Mouse (Mus musculus) lung, embryonic 14.5 days (tissue): ENCODE measurements around the gene Tcf7l1. TPM values are rescaled to one million over a fixed set of nuclear protein-coding genes. Genes with fewer than 3 reads are reported as not detected.
"Not testable (repeated sequence)": the region's sequence is repeated elsewhere in the genome, so short reads cannot be mapped to it uniquely, and the experiment has no call there.

Experiments used
- ATAC-seq: fragments of 200-750 bp; cut with Nextera tagmentation; 2 replicates; pipeline ENCODE4 v1.8.0; 2017; ENCODE audit warnings: mild to moderate bottlenecking, moderate TSS enrichment, moderate library complexity; ENCODE audit not compliant: insufficient read depth
- DNase-seq: peaks from one replicate; pipeline ENCODE4 v3.0.0-alpha.2; 2015
- H3K27ac ChIP-seq: fragments of 300-500 bp; sonication (generic); 2 replicates; pipeline ENCODE4 v1.5.1; 2014; ENCODE audit warnings: low read depth, mild to moderate bottlenecking, moderate library complexity
- H3K27me3 ChIP-seq: fragments of 300-500 bp; sonication (generic); 2 replicates; pipeline ENCODE4 v1.6.1; 2014; ENCODE audit warnings: low read length, control low read depth; ENCODE audit not compliant: insufficient read depth
- H3K36me3 ChIP-seq: fragments of 300-500 bp; sonication (generic); 2 replicates; pipeline ENCODE4 v1.6.1; 2014; ENCODE audit warnings: control low read depth; ENCODE audit not compliant: insufficient read depth
- H3K4me1 ChIP-seq: fragments of 300-500 bp; sonication (generic); 2 replicates; pipeline ENCODE4 v1.6.1; 2014; ENCODE audit warnings: antibody characterized with exemption, control low read depth; ENCODE audit not compliant: insufficient read depth
- H3K4me2 ChIP-seq: fragments of 300-500 bp; sonication (generic); 2 replicates; pipeline ENCODE4 v1.6.1; 2014; ENCODE audit warnings: mild to moderate bottlenecking
- H3K4me3 ChIP-seq: fragments of 300-500 bp; sonication (generic); 2 replicates; pipeline ENCODE4 v1.5.1; 2014; ENCODE audit warnings: low read depth, low read length
- H3K9ac ChIP-seq: fragments of 300-500 bp; sonication (generic); 2 replicates; pipeline ENCODE4 v1.6.1; 2014
- H3K9me3 ChIP-seq: fragments of 300-500 bp; sonication (generic); 2 replicates; pipeline ENCODE4 v1.6.1; 2016; ENCODE audit warnings: low read depth, low read length, control low read depth
- CTCF ChIP-seq: IDR thresholded peaks from 2 replicates; pipeline ENCODE4 v1.5.1; 2016; ENCODE audit warnings: antibody characterized with exemption, low read depth
- WGBS: fragments of 180-500 bp; shearing (Covaris S2); extraction: QIAGEN DNeasy Blood & Tissue Kit; methylation state at CpG from one replicate; pipeline ENCODE4 v1.1.7; 2014; 5-methylcytosine and 5-hydroxymethylcytosine counted together
- polyA plus RNA-seq: library from polyadenylated mRNA; unstranded; fragments of >200 nt; fragmentation: Nextera tagmentation; extraction: Ambion mirVana; gene quantifications from 2 replicates; pipeline ENCODE4 v1.2.1, GENCODE M21; 2014

Gene Tcf7l1
- 38.3 and 41.1 TPM in 2 replicates for polyA plus RNA-seq

- Histone ChIP-seq H3K36me3 (peaks cover 10% of the 10 kb centered on the region), H3K27ac (peak within 1 kb of the TSS; percentile 95)
- peak; percentile 99 for TF ChIP-seq CTCF
These were observed at the start of gene Tcf7l1 for GRCm38 (mm10) chr6:72788892-72789699. TSS of gene Tcf7l1 (minus strand) at chr6:72789254.

GRCm38 (mm10) chr6:72837756-72838155, 48.7 kb upstream of the Tcf7l1 start:
- Histone ChIP-seq H3K4me1 (no peaks in the 10 kb centered on the region), H3K4me3 (no peak overlapping the region), H3K36me3 (peaks cover 27% of the 10 kb centered on the region), H3K27ac (no peak overlapping the region), H3K4me2 (no peak overlapping the region), H3K9ac (no peak overlapping the region), H3K9me3 (no peaks in the 10 kb centered on the region), H3K27me3 (no peaks in the 10 kb centered on the region)
- ATAC-seq (no peak), DNase-seq (no peak)
- 83% methylated on average over 4 of the region's 4 CpGs for WGBS
- TF ChIP-seq CTCF: no peak

More at GRCm38 (mm10) chr6:72788892-72789699, at the start of gene Tcf7l1:
- WGBS: under 1% methylated on average over 79 of the region's 80 CpGs
- peak within 1 kb of the TSS; percentile 68 for H3K4me2 ChIP-seq
- ATAC-seq (peak; percentile 92), DNase-seq (peak; percentile 97)
- H3K4me3 ChIP-seq: peak within 1 kb of the TSS; percentile 69
- peaks cover 9% of the 10 kb centered on the region for H3K4me1 ChIP-seq
- peak within 1 kb of the TSS; percentile 89 for H3K9ac ChIP-seq
- no peaks in the 10 kb centered on the region for H3K27me3 ChIP-seq
- no peaks in the 10 kb centered on the region for H3K9me3 ChIP-seq

DNA sequence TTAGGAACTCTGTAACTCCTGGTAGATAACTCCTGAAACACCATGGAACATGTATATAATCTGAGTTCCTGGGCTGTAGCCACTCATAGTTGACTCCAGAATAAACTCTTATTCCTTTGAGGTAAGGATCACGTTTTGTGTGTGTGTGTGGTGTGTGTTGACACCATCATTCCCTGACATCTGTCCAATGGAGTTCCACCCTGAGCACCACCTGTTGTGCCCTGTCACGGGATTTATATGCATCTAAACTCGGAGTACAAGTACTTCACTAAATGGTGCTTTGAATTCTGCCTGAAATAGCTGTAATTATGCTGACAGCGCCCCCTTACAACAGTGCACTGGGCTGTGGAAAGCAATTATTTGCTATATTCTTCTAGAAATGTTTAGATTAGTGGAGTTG, 45.5 kb upstream of the Tcf7l1 start:
- ATAC-seq (no peak), DNase-seq (no peak)
- Histone ChIP-seq H3K27me3 (no peaks in the 10 kb centered on the region), H3K27ac (no peak overlapping the region), H3K9ac (no peak overlapping the region), H3K4me3 (no peak overlapping the region), H3K9me3 (no peaks in the 10 kb centered on the region), H3K4me1 (no peaks in the 10 kb centered on the region), H3K4me2 (no peak overlapping the region), H3K36me3 (no peaks in the 10 kb centered on the region)
- WGBS: 63% methylated on average over 4 of the region's 4 CpGs
- no peak for TF ChIP-seq CTCF

DNA sequence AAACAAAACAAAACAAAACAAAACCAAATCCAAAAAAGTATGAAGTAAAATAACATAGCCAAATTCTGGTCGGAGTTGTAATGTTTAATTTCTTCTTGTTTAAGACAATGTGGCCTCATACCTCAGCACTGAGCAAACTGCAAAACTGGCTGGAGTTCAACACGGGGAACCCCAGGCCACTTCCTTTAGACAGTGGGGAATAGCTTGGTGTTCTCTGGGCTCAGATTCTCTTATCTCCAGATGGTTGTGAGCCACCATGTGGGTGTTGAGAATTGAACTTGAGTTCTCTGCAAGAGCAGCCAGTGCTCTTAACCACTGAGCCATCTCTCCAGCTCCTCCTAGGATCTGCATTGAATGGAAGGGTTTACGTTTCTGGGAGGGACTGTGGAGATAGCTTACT, 42.8 kb upstream of the Tcf7l1 start:
- Histone ChIP-seq H3K27ac (no peak overlapping the region), H3K27me3 (no peaks in the 10 kb centered on the region), H3K36me3 (no peaks in the 10 kb centered on the region), H3K4me2 (no peak overlapping the region), H3K9ac (no peak overlapping the region), H3K4me3 (no peak overlapping the region), H3K4me1 (no peaks in the 10 kb centered on the region), H3K9me3 (no peaks in the 10 kb centered on the region)
- no peak for TF ChIP-seq CTCF
- WGBS: 48% methylated on average over 3 of the region's 3 CpGs
- DNase-seq: no peak
- ATAC-seq: no peak

DNA sequence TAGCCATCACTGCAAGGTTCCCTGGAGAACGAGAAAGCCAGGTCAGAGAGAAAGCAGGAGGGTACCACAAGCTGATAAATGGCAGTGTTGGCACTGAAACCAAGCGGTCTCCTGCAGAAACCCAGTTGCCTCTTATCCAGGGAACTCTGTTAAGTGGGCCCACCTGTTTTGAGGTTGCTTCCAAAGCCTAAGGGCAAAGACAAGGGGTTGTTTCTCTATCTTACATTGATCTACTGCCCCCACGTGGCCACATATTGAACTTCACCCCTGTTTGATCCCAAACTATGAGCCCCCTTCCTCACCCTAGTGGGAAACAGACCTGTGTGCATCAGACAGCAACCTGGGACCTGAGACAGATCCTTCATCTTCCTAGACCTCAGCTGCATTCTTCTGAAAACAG, 42.2 kb upstream of the Tcf7l1 start:
- peak; percentile 86 for DNase-seq
- no peak; the same call in 1 of the 2 replicates for ATAC-seq
- no peaks in the 10 kb centered on the region for H3K9me3 ChIP-seq
- no peaks in the 10 kb centered on the region for H3K4me1 ChIP-seq
- H3K27me3 ChIP-seq: no peaks in the 10 kb centered on the region
- H3K4me2 ChIP-seq: no peak overlapping the region
- H3K9ac ChIP-seq: no peak overlapping the region
- TF ChIP-seq CTCF: peak; percentile 88
- H3K36me3 ChIP-seq: no peaks in the 10 kb centered on the region
- H3K4me3 ChIP-seq: no peak overlapping the region
- 21% methylated on average over 3 of the region's 3 CpGs for WGBS
- H3K27ac ChIP-seq: no peak overlapping the region

GRCm38 (mm10) chr6:72828857-72829256, 39.8 kb upstream of the Tcf7l1 start:
- TF ChIP-seq CTCF: peak; percentile 73
- 84% methylated on average over 3 of the region's 3 CpGs for WGBS
- no peaks in the 10 kb centered on the region; the same call in 1 of the 2 replicates for H3K27me3 ChIP-seq
- no peak overlapping the region for H3K27ac ChIP-seq
- H3K4me1 ChIP-seq: peaks cover 3% of the 10 kb centered on the region; the same call in 1 of the 2 replicates
- no peak for ATAC-seq
- H3K4me3 ChIP-seq: no peak overlapping the region
- DNase-seq: peak; percentile 50
- no peak overlapping the region for H3K9ac ChIP-seq
- H3K4me2 ChIP-seq: no peak overlapping the region
- H3K36me3 ChIP-seq: no peaks in the 10 kb centered on the region
- no peaks in the 10 kb centered on the region for H3K9me3 ChIP-seq

- not testable (repeated sequence) for H3K36me3 ChIP-seq, H3K9ac ChIP-seq, H3K4me1 ChIP-seq, H3K27ac ChIP-seq, H3K4me3 ChIP-seq, ATAC-seq, H3K9me3 ChIP-seq, DNase-seq, H3K27me3 ChIP-seq
- WGBS: 4% methylated on average over 9 of the region's 9 CpGs
- 0 out of 2 replicates have a peak overlapping the region, but pooled peaks have one; percentile 29 for H3K4me2 ChIP-seq
These were observed 39.0 kb upstream of the Tcf7l1 start for GRCm38 (mm10) chr6:72828037-72828436.
